Mouse (Mus musculus) brain, embryonic 14.5 days (tissue): ENCODE results near the gene Dpysl5.

Experiments
- CTCF ChIP-seq: fragments of 200-500 bp; IDR thresholded peaks from 2 replicates; pipeline ENCODE4 v1.5.1; 2012; ENCODE audit warnings: inconsistent platforms, mild to moderate bottlenecking, moderate library complexity, borderline replicate concordance; ENCODE audit not compliant: insufficient read depth, insufficient read length; ENCODE audit errors: extremely low read depth
- POLR2A ChIP-seq: fragments of 200-500 bp; IDR thresholded peaks from 2 replicates; pipeline ENCODE4 v1.6.1; 2012; ENCODE audit warnings: mild to moderate bottlenecking, inconsistent platforms, borderline replicate concordance; ENCODE audit not compliant: poor library complexity, insufficient read depth, insufficient read length, severe bottlenecking; ENCODE audit errors: extremely low read depth

DNA sequence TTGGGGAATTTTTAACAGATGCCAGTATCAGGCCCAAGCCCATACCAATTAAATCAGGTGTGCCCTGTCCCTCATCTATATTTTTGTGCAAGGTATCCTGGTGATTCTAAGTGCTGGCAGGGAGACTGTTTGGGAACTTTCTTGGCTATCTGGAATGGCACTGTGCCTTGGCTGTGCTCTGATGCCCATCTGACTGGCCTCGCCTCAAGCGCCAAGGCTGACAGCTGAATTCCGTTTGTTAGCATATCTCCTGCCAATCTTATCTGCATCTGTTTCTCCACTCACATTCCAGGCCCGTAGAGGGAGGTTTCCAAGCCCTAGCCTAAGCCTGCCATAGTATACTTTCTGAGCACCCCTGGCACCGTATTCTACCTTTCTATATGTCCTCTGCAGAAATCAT lies 39.7 kb downstream of the Dpysl5 start:
- TF ChIP-seq CTCF (no peak), POLR2A (no peak)
